Mouse (Mus musculus): ENCODE data around the gene Cuedc1. TPM values are rescaled to one million over a fixed set of nuclear protein-coding genes. Genes with fewer than 3 reads are reported as not detected.

Gene Cuedc1
- total RNA-seq (2023): 7.2 TPM

DNA sequence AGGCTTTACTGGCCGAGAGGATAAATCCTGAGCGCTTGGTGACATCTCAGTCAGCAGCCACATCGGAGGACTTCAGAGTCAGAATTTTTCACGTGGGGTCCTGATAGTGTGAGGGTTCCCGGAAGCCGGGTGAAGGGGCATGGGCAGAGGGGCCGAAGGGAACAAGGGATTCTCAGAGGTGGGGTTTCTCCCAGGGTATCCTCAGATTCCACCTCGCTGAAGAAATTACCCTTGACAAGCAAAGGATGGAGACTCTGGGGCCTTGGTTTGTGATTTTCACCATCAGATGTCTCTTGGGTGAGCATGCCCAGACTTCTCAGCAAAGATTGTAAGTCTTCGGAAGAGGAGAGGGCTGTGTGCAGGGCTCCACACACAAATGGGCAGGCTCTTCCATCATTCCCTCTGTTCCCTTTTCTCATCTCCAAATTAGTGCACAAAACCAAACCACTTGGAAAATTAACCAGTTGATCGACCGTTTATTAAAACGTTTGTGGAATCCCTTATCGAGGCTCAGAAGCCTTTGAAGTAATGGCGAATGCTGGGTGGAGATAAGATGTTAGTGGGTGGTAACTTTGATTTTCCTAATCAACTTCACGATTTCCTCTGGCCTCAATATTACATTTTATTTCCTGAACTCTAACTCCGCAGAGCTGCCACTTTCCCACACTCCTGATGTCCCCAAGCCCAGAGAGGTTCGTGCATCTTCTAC lies at the start of gene Cuedc1:
Cuedc1 (plus strand) TSS at position 38 of the 709 bp plus-strand sequence.

DNA sequence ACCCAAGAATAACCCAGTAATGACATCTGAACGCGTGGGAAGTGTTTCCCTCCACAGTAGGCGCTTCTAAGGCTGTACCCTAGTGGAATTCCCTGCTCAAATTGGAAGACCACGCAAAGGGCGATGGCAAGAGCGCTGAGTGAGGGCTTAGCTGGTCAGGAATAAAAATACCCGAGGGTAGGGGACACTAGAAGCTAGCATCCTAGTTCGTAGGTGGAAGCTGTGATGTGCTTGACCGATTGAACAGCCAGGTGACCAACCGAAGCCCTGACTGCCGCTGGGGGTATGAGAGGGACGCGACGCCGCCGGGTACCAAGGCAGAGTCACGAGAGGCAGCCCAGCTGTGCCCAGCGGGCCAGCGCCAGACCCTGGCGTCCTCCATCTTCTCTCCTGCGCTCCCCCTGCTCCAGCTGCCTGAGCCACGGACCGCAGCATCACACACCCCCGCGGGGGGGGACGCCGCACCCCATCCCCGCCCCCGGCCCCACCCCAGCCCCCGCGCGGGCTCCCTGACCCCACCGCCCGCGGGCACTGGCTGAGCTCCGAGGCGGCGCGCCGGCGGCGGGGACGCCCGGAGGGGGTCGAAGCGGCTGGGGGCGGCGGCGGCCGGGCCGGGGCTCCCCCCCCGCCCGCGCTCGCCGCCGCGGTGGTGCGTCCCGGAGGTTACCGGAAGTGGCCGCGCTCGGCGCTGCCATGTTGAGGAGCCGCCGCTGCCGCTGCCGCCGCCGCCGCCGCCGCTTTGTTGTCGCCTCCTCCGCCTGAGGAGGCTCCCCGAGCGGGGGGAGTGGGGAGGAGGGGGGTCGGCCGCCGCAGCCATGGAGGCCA lies 30.1 kb upstream of the Cuedc1 start, which contains the start of gene Vezf1:
Vezf1 (plus strand) TSS at position 694 of the 825 bp plus-strand sequence.

DNA sequence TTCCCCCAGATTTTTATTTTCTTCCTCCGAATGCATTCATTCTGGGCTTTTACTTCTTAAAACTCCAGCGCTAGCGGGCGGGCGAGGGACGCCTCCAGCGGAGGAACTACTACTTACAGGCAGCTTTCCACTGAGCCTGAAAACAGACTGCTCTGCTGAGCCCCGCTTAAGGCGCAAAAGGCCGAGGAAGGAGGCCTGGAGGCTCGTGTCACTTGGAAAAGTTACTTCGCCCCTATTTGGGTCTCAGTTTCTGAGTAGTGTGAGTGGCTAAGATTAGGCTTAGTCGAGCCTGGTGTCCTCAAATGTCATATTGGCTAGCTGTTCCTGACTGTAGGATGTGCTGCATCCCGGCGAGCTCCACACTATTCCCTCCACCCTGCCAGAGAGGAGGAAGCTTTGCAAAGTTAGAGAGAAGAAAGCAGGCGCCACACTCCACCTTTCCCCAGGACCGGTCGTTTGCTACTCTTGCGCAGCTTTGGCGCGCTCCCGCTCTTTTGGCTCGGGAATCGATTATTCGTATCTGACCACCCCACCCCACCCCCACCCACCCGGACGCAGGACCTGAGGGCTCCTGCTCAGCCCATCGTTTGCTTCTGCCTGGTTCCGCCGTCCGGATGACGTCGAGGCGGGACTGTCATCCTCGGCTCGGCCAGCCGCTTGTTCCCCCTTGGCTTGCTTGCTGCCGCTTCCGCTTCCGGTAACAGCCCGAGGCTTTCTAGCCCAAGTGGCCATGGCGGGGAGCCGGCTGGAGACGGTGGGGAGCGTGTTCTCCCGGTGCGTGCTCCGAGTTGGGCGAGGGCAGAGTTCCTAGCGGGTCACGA lies 106.1 kb downstream of the Cuedc1 start, which contains the start of gene Mrps23:
Mrps23 (plus strand) TSS at position 677 of the 821 bp plus-strand sequence.

Other genes starting within 250 kb of the Cuedc1 start
- 12.7 TPM for gene Mks1, start 244.8 kb upstream of the Cuedc1 start, total RNA-seq (2023)
- not detected for gene Epx, start 222.5 kb upstream of the Cuedc1 start, total RNA-seq (2023)
- gene Olfr462, start 205.8 kb upstream of the Cuedc1 start, total RNA-seq (2023): not detected
- not detected for gene Olfr463, start 200.7 kb upstream of the Cuedc1 start, total RNA-seq (2023)
- not detected for gene Olfr464, start 177.1 kb upstream of the Cuedc1 start, total RNA-seq (2023)
- gene Dynll2, start 110.5 kb upstream of the Cuedc1 start, total RNA-seq (2023): 25.2 TPM
- 328 TPM for gene Srsf1, start 50.7 kb upstream of the Cuedc1 start, total RNA-seq (2023)
- gene Vezf1, start 29.8 kb upstream of the Cuedc1 start, total RNA-seq (2023): 50.8 TPM
- 59.9 TPM for gene Mrps23, start 106.3 kb downstream of the Cuedc1 start, total RNA-seq (2023)
- not detected for gene Ccdc182, start 196.0 kb downstream of the Cuedc1 start, total RNA-seq (2023)